11 mouse cellular contexts compared by ENCODE assay signal in genomic region chr16:43235721-43236159, GRCm38 (mm10).
DNase-seq lines count a peak whose midpoint lies in the region; ATAC-seq and TF ChIP-seq lines count a peak whose summit lies in the region.
"Had no signal": no experiment of that assay in that cellular context is flagged by ENCODE, and none has a peak within 500 bp of the region (broad histone marks: within the 10 kb centered on the region; RNA-seq: fewer than 3 reads in every experiment).

No protein-coding gene starts in this region.

- WGBS in kidney, adult 2 months, result 20% methylated on average over 8 of the region's 8 CpGs
- 15% methylated on average over 8 of the region's 8 CpGs for WGBS in forebrain, embryonic 15.5 days
- 30% methylated on average over 8 of the region's 8 CpGs for WGBS in lung, embryonic 15.5 days

- no peak for ATAC-seq in forebrain, embryonic 15.5 days (replicated peaks)
- no peak for ATAC-seq in lung, embryonic 15.5 days (ENCODE audit: borderline replicate concordance, extremely low read depth, low FRiP score, low TSS enrichment)

- peak overlapping the region; percentile 60 for H3K4me3 ChIP-seq in kidney, adult 2 months (ENCODE audit: insufficient read depth, low read depth, low read length)
- peak overlapping the region; percentile 50 for H3K4me3 ChIP-seq in brown adipose tissue, adult 24 weeks (ENCODE audit: insufficient read depth, low read depth, low read length)
- H3K4me3 ChIP-seq in forebrain, embryonic 15.5 days, result peak overlapping the region; percentile 5
- peak overlapping the region; percentile 6; the same call in 1 of the 2 replicates for H3K4me3 ChIP-seq in lung, embryonic 15.5 days
- H3K4me3 ChIP-seq: neural tube, embryonic 12.5 days had no signal

- TF ChIP-seq POLR2A in kidney, adult 2 months (IDR thresholded peaks at IDR 0.05; ENCODE audit: low read depth, low read length), result no peak

- DNase-seq in kidney, adult 2 months, result peak; percentile 83
- DNase-seq in kidney, adult 18-20 months, result no peak
- no peak for DNase-seq in right cerebral cortex, postnatal 25 days
- no peak for DNase-seq in thymus, postnatal 36 days
- DNase-seq in right cerebral cortex, postnatal 4 days, result no peak
- DNase-seq: cerebellum, adult 9-11 months; thymus, adult 18-20 months had no signal

- H3K9ac ChIP-seq in forebrain, embryonic 15.5 days (replicated peaks), result 0 out of 2 replicates have a peak overlapping the region, but pooled peaks have one; percentile 2
- H3K9ac ChIP-seq in lung, embryonic 15.5 days, result no peak overlapping the region
- H3K9ac ChIP-seq: neural tube, embryonic 12.5 days had no signal

- H3K4me1 ChIP-seq in kidney, adult 2 months (ENCODE audit: control insufficient read depth, insufficient read depth, low read length), result peaks cover 7% of the 10 kb centered on the region
- no peaks in the 10 kb centered on the region for H3K4me1 ChIP-seq in brown adipose tissue, adult 24 weeks (ENCODE audit: control insufficient read depth, insufficient read depth, insufficient read length, low read length)
- H3K4me1 ChIP-seq in forebrain, embryonic 15.5 days, result peaks cover 12% of the 10 kb centered on the region
- H3K4me1 ChIP-seq in lung, embryonic 15.5 days, result 0 out of 2 replicates have a peak, but pooled peaks cover 6% of the 10 kb centered on the region
- H3K4me1 ChIP-seq: neural tube, embryonic 12.5 days had no signal

- H3K36me3 ChIP-seq in kidney, adult 2 months (ENCODE audit: control insufficient read depth, insufficient read depth, low read length), result no peaks in the 10 kb centered on the region
- H3K36me3 ChIP-seq in forebrain, embryonic 15.5 days, result no peaks in the 10 kb centered on the region
- H3K36me3 ChIP-seq in lung, embryonic 15.5 days, result no peaks in the 10 kb centered on the region
- H3K36me3 ChIP-seq: neural tube, embryonic 12.5 days had no signal

- no peaks in the 10 kb centered on the region for H3K27me3 ChIP-seq in kidney, adult 2 months (replicated peaks; ENCODE audit: control insufficient read depth, insufficient read depth, low read length)
- no peaks in the 10 kb centered on the region for H3K27me3 ChIP-seq in forebrain, embryonic 15.5 days
- H3K27me3 ChIP-seq in lung, embryonic 15.5 days, result no peaks in the 10 kb centered on the region
- H3K27me3 ChIP-seq: neural tube, embryonic 12.5 days had no signal

- TF ChIP-seq CTCF in kidney, adult 2 months (conservative IDR thresholded peaks at IDR 0.05; ENCODE audit: insufficient read depth, insufficient read length, low read depth, low read length), result no peak

- no peaks in the 10 kb centered on the region for H3K9me3 ChIP-seq in forebrain, embryonic 15.5 days
- no peaks in the 10 kb centered on the region for H3K9me3 ChIP-seq in lung, embryonic 15.5 days
- H3K9me3 ChIP-seq: neural tube, embryonic 12.5 days had no signal

- H3K4me2 ChIP-seq in forebrain, embryonic 15.5 days (replicated peaks), result peak overlapping the region; percentile 27
- peak overlapping the region; percentile 37 for H3K4me2 ChIP-seq in lung, embryonic 15.5 days
- H3K4me2 ChIP-seq: neural tube, embryonic 12.5 days had no signal

- H3K27ac ChIP-seq in kidney, adult 2 months (ENCODE audit: insufficient read depth, low read depth, low read length), result peak overlapping the region; percentile 94
- H3K27ac ChIP-seq in brown adipose tissue, adult 24 weeks (replicated peaks; ENCODE audit: low read depth, low read length), result peak overlapping the region; percentile 67
- peak overlapping the region; percentile 19 for H3K27ac ChIP-seq in forebrain, embryonic 15.5 days (replicated peaks)
- H3K27ac ChIP-seq in lung, embryonic 15.5 days, result no peak overlapping the region
- H3K27ac ChIP-seq: neural tube, embryonic 12.5 days had no signal

Comparison
In these comparisons a context has a peak if more than half of its experiments do, and no peak if none do; other contexts are left out.
1. H3K4me3 ChIP-seq: peak in every context shown above with its lines; median percentile 60 in kidney, adult 2 months; 50 in brown adipose tissue, adult 24 weeks; 6 in lung, embryonic 15.5 days; 5 in forebrain, embryonic 15.5 days.